Mouse (Mus musculus) urinary bladder, postnatal 36 days (tissue): ENCODE results near the gene Nr6a1.

ENCODE experiments used
- DNase-seq, 2 experiments: peaks; one replicate each; pipeline ENCODE4 v3.0.0; 2022; ENCODE audit warnings: low spot score in 2 of 2, mixed read lengths in 1 of 2

Gene Nr6a1

GRCm38 (mm10) chr2:38713596-38713995 lies 213.9 kb downstream of the Nr6a1 start:
- DNase-seq = no peak

GRCm38 (mm10) chr2:38712769-38713125 lies 214.7 kb downstream of the Nr6a1 start:
- no peak for DNase-seq

- DNase-seq = no peak
Measured at GRCm38 (mm10) chr2:38712076-38712768, 215.3 kb downstream of the Nr6a1 start.

GRCm38 (mm10) chr2:38711421-38711861 lies 216.0 kb downstream of the Nr6a1 start:
- DNase-seq = no peak

GRCm38 (mm10) chr2:38710304-38711241 lies 216.9 kb downstream of the Nr6a1 start:
- DNase-seq = peak in 1 of 2 experiments; percentile 15

- no peak for DNase-seq
Measured at GRCm38 (mm10) chr2:38708907-38709688, 218.4 kb downstream of the Nr6a1 start.

- DNase-seq = no peak
Measured at GRCm38 (mm10) chr2:38706661-38707060, 220.8 kb downstream of the Nr6a1 start.

- DNase-seq = no peak
Measured at GRCm38 (mm10) chr2:38705036-38705435, 222.5 kb downstream of the Nr6a1 start.

- no peak for DNase-seq
Measured at GRCm38 (mm10) chr2:38704336-38704735, 223.2 kb downstream of the Nr6a1 start.

- no peak for DNase-seq
Measured at GRCm38 (mm10) chr2:38700177-38700576, 227.3 kb downstream of the Nr6a1 start.

GRCm38 (mm10) chr2:38698623-38699022 lies 228.9 kb downstream of the Nr6a1 start:
- no peak for DNase-seq

GRCm38 (mm10) chr2:38697128-38698120 lies 230.1 kb downstream of the Nr6a1 start:
- no peak for DNase-seq

- DNase-seq = no peak
Measured at GRCm38 (mm10) chr2:38695770-38696169, 231.7 kb downstream of the Nr6a1 start.

GRCm38 (mm10) chr2:38691542-38691941 lies 235.9 kb downstream of the Nr6a1 start:
- DNase-seq = peak in 1 of 2 experiments; percentile 12

GRCm38 (mm10) chr2:38689881-38690280 lies 237.6 kb downstream of the Nr6a1 start:
- no peak for DNase-seq

- DNase-seq = no peak
Measured at GRCm38 (mm10) chr2:38688791-38689520, 238.5 kb downstream of the Nr6a1 start.

GRCm38 (mm10) chr2:38685746-38686145 lies 241.7 kb downstream of the Nr6a1 start:
- DNase-seq = no peak

- no peak for DNase-seq
Measured at GRCm38 (mm10) chr2:38683083-38683482, 244.4 kb downstream of the Nr6a1 start.

GRCm38 (mm10) chr2:38682209-38682608 lies 245.3 kb downstream of the Nr6a1 start:
- no peak for DNase-seq

- no peak for DNase-seq
Measured at GRCm38 (mm10) chr2:38678947-38679346, 248.5 kb downstream of the Nr6a1 start.
